Mouse (Mus musculus) kidney, adult 2 months (tissue): ENCODE measurements around the gene Lrp3. TPM values are rescaled to one million over a fixed set of nuclear protein-coding genes. Genes with fewer than 3 reads are reported as not detected.
A peak's percentile ranks its signal among the peaks of the same experiment; 100 is the strongest.

Source experiments
- DNase-seq: peaks from one replicate; pipeline ENCODE4 v3.0.0; 2021
- H3K27ac ChIP-seq: fragments of 200-500 bp; 2 replicates; pipeline ENCODE4 v1.5.1; 2012; ENCODE audit warnings: low read depth, low read length, control low read depth, inconsistent platforms; ENCODE audit not compliant: insufficient read depth
- H3K27me3 ChIP-seq: fragments of 200-500 bp; replicated peaks from 2 replicates; pipeline ENCODE4 v1.6.1; 2012; ENCODE audit warnings: mild to moderate bottlenecking, moderate library complexity, low read length, inconsistent platforms; ENCODE audit not compliant: control insufficient read depth, insufficient read depth
- H3K36me3 ChIP-seq: fragments of 200-500 bp; 2 replicates; pipeline ENCODE4 v1.6.1; 2012; ENCODE audit warnings: mild to moderate bottlenecking, moderate library complexity, low read length, inconsistent platforms; ENCODE audit not compliant: control insufficient read depth, insufficient read depth
- H3K4me1 ChIP-seq: fragments of 200-500 bp; 2 replicates; pipeline ENCODE4 v1.6.1; 2011; ENCODE audit warnings: low read length; ENCODE audit not compliant: control insufficient read depth, insufficient read depth
- H3K4me3 ChIP-seq: fragments of 200-500 bp; 2 replicates; pipeline ENCODE4 v1.5.1; 2011; ENCODE audit warnings: mild to moderate bottlenecking, low read depth, low read length, control low read depth; ENCODE audit not compliant: insufficient read depth
- CTCF ChIP-seq: fragments of 200-500 bp; conservative IDR thresholded peaks from 2 replicates; pipeline ENCODE4 v1.5.1; 2011; ENCODE audit warnings: low read depth, mild to moderate bottlenecking, control low read depth, low read length, moderate library complexity, mixed read lengths; ENCODE audit not compliant: insufficient read depth, insufficient read length
- POLR2A ChIP-seq: fragments of 200-500 bp; IDR thresholded peaks from one replicate; pipeline ENCODE4 v1.6.1; 2011; ENCODE audit warnings: low read depth, low read length, control low read depth
- WGBS: fragments of 180-500 bp; shearing (Covaris S2); methylation state at CpG from one replicate; pipeline ENCODE4 v1.1.7; 2018; 5-methylcytosine and 5-hydroxymethylcytosine counted together
- polyA plus RNA-seq: library from polyadenylated mRNA; depleted of rRNA; stranded (reverse); fragments of >200 nt; gene quantifications from 2 replicates; pipeline ENCODE4 v1.2.3, GENCODE M21; 2012

Gene Lrp3
- polyA plus RNA-seq, 1 experiment, result 19.7 TPM

DNA sequence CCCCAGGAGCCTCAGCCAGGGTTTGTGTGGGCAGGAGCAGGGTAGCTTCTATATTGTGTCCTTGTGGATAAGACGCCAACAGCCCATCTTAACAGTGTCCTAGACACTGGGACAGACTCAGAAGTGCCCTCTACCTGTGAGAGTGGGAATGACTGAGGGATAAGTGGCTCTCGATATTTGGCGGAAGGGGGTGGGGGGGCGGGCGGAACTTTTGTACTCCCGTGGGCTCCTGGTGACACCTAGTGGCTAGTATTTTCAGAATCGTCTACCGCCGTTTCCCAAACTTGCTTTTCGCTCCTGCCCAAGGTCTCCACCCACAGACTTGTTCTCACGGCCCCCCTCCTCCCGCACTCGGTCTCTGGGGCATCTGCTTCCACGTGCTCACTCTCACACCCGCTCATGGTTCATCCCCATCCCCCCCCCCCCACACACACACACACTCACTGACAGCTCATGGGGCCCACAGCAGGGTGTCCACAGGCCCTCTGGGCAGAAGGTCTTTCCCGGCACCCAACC lies 43.4 kb downstream of the Lrp3 start:
- WGBS, result 2% methylated on average over 16 of the region's 16 CpGs
- peak; percentile 77 for TF ChIP-seq CTCF
- TF ChIP-seq POLR2A, result no peak

DNA sequence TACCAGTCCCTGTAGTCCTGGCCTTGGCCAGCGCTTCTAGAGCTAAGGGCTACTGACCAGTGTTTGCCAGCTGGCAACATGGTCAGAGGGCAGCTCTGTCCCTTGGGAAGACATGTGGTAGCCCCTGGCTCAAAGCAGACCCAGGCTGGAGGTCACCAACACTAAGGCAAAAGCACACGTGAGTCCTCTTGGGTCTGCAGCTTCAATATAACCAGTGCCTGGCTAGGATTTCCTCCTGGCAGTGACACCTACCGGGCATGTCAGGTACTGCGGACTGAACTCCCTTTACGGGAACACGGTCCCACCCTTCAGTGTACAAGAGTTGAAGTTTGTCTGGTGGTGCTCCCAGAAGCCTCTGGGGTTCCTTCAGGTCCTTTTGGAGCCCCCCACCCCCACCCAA lies 46.0 kb downstream of the Lrp3 start:
- no peak overlapping the region for H3K4me3 ChIP-seq
- peak; percentile 93 for DNase-seq
- no peaks in the 10 kb centered on the region for H3K27me3 ChIP-seq
- no peaks in the 10 kb centered on the region for H3K4me1 ChIP-seq
- H3K27ac ChIP-seq, result no peak overlapping the region
- no peaks in the 10 kb centered on the region for H3K36me3 ChIP-seq
- WGBS, result 10% methylated on average over 6 of the region's 6 CpGs
- TF ChIP-seq CTCF (peak; percentile 97), POLR2A (no peak)

More for the DNA sequence above, 43.4 kb downstream of the Lrp3 start:
- no peaks in the 10 kb centered on the region for H3K36me3 ChIP-seq
- H3K4me3 ChIP-seq, result no peak overlapping the region
- no peaks in the 10 kb centered on the region for H3K27me3 ChIP-seq
- DNase-seq, result peak; percentile 87
- H3K27ac ChIP-seq, result no peak overlapping the region
- H3K4me1 ChIP-seq, result no peaks in the 10 kb centered on the region

DNA sequence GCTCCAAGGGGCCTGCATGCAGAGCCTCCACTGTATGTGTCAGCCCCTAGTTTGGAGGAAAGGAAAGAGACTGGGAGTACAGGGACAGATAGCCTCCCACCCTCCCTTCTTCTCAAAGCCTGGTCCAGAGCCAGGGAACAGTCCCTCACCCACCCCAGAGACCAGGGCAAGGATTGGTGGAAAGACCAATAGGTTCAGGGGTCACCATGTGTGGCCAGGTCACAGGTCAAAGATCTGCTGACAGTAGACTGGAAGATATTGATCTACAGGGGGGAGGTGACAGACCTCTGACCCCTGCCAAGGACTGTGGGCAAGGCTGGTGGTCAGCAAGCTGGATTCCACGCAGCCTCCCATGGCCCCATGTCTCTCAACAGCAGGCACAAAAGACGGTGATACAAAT lies 47.4 kb downstream of the Lrp3 start:
- no peak for DNase-seq
- Histone ChIP-seq H3K27ac (no peak overlapping the region), H3K4me1 (no peaks in the 10 kb centered on the region), H3K4me3 (no peak overlapping the region), H3K27me3 (no peaks in the 10 kb centered on the region), H3K36me3 (no peaks in the 10 kb centered on the region)
- TF ChIP-seq POLR2A (no peak), CTCF (no peak)
- 83% methylated on average over 2 of the region's 2 CpGs for WGBS

DNA sequence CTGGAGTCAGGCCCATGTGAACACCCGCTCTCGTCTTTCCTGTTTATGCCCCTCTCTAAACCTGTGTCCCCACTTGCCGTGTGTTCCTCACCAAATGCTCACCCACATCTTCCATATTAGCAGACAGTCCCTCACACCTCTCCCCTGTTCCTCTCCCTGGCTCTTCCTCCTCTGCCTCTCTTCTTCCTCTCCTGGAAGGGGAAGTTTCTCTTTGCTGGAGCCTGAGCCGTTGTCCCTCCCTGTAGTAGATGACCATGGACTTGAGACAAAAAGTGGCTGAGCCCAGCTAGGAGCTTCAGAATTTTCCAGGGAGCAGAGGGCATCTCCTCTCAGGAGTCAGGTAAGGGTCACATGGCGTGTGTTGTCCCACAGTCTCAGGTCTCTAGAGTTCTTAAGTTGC lies 48.3 kb downstream of the Lrp3 start:
- H3K27ac ChIP-seq, result no peak overlapping the region
- no peaks in the 10 kb centered on the region for H3K4me1 ChIP-seq
- no peaks in the 10 kb centered on the region for H3K36me3 ChIP-seq
- DNase-seq, result no peak
- H3K4me3 ChIP-seq, result no peak overlapping the region
- no peak for TF ChIP-seq POLR2A
- TF ChIP-seq CTCF, result no peak
- 91% methylated on average over 5 of the region's 5 CpGs for WGBS
- no peaks in the 10 kb centered on the region for H3K27me3 ChIP-seq

DNA sequence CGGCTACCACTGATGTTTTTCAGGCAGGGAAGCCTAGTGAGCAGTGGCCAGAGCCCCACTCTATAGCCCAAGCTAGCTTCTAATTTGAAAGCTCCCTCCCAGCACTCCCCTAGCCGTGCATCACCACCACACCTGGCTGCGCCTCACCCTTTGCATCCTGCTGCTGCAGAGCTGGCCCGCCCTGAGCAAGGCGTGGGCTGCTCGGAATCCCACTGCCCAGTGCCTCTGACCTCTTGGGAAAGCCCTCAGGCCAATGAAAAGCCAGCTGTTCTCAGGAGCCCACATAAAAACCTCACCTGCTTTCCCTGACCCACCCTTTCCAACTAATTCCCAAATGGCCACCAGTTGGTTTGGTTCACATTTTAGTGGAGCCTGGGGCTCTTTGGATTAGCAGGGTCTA lies 51.2 kb downstream of the Lrp3 start:
- no peaks in the 10 kb centered on the region for H3K27me3 ChIP-seq
- 87% methylated on average over 6 of the region's 6 CpGs for WGBS
- TF ChIP-seq POLR2A (no peak), CTCF (no peak)
- no peak overlapping the region for H3K4me3 ChIP-seq
- no peak for DNase-seq
- H3K36me3 ChIP-seq, result no peaks in the 10 kb centered on the region
- no peaks in the 10 kb centered on the region for H3K4me1 ChIP-seq
- no peak overlapping the region for H3K27ac ChIP-seq

DNA sequence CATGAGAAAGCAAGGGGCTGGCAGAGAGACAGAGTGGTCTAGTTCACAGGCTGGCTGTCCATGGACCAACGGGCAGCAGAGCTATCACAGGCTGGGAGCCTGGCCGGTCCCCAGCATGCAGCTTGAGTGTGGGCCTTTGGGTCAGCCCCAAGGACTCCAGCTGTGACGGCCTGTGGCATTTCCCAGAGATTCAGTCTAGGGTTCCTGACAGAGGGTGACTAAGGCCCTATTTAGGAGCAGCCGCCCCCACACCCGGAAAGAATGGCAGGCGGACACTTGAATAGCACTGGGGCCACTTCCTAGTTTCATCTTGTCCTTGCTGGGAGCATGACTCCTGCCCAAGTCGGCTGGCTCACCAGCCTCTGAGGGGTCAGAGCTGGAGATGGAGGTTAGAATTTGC lies 51.7 kb downstream of the Lrp3 start:
- Histone ChIP-seq H3K4me1 (no peaks in the 10 kb centered on the region), H3K36me3 (no peaks in the 10 kb centered on the region), H3K27ac (no peak overlapping the region), H3K27me3 (no peaks in the 10 kb centered on the region), H3K4me3 (no peak overlapping the region)
- TF ChIP-seq POLR2A (no peak), CTCF (no peak)
- 70% methylated on average over 7 of the region's 7 CpGs for WGBS
- no peak for DNase-seq

DNA sequence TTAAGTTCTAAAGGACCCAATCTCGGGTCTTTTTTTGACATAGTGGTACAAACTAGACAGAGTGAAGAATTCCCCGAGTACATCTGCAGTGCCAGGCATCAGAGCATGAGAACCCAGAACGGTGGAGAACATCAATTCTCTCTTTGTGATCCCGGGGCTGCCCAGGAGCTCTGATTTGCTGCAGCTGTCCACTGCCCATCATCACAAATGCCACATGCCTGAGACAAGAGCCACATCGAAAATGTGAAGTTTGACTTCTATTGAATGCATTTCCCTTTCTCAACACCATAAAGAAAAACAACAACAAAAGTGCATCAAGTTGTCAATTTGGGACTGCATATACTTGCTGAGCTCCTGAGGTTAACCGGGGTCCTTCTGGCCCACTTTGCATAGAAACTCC lies 52.9 kb downstream of the Lrp3 start:
- DNase-seq, result no peak
- H3K27ac ChIP-seq, result no peak overlapping the region
- H3K4me1 ChIP-seq, result no peaks in the 10 kb centered on the region
- TF ChIP-seq POLR2A (no peak), CTCF (no peak)
- H3K36me3 ChIP-seq, result no peaks in the 10 kb centered on the region
- H3K4me3 ChIP-seq, result no peak overlapping the region
- WGBS, result 75% methylated on average over 6 of the region's 6 CpGs
- H3K27me3 ChIP-seq, result no peaks in the 10 kb centered on the region
